Mouse (Mus musculus) forebrain, embryonic 16.5 days (tissue): ENCODE data around the gene 4930432M17Rik. TPM values are rescaled to one million over a fixed set of nuclear protein-coding genes. Genes with fewer than 3 reads are reported as not detected.

Experiments
- ATAC-seq: fragments of 200-750 bp; cut with Nextera tagmentation; 2 replicates; pipeline ENCODE4 v1.8.0; 2017; ENCODE audit warnings: mild to moderate bottlenecking, moderate library complexity
- H3K27ac ChIP-seq: fragments of 300-500 bp; sonication (generic); 2 replicates; pipeline ENCODE4 v1.5.1; 2014; ENCODE audit warnings: low read length, control low read depth
- H3K27me3 ChIP-seq: fragments of 300-500 bp; sonication (generic); replicated peaks from 2 replicates; pipeline ENCODE4 v1.6.1; 2014; ENCODE audit warnings: low read length; ENCODE audit not compliant: control insufficient read depth, insufficient read depth
- H3K36me3 ChIP-seq: fragments of 300-500 bp; sonication (generic); 2 replicates; pipeline ENCODE4 v1.6.1; 2014; ENCODE audit not compliant: control insufficient read depth, insufficient read depth
- H3K4me1 ChIP-seq: fragments of 300-500 bp; sonication (generic); replicated peaks from 2 replicates; pipeline ENCODE4 v1.6.1; 2014; ENCODE audit warnings: low read length; ENCODE audit not compliant: control insufficient read depth, insufficient read depth
- H3K4me2 ChIP-seq: fragments of 300-500 bp; sonication (generic); 2 replicates; pipeline ENCODE4 v1.6.1; 2014; ENCODE audit warnings: mild to moderate bottlenecking, low read length, control low read depth
- H3K4me3 ChIP-seq: fragments of 300-500 bp; sonication (generic); replicated peaks from 2 replicates; pipeline ENCODE4 v1.5.1; 2014; ENCODE audit warnings: mild to moderate bottlenecking, low read length, control low read depth
- H3K9ac ChIP-seq: fragments of 300-500 bp; sonication (generic); replicated peaks from 2 replicates; pipeline ENCODE4 v1.6.1; 2014; ENCODE audit warnings: low read depth, low read length, control low read depth
- H3K9me3 ChIP-seq: fragments of 300-500 bp; sonication (generic); 2 replicates; pipeline ENCODE4 v1.6.1; 2016; ENCODE audit warnings: low read length; ENCODE audit not compliant: control insufficient read depth
- WGBS: fragments of 180-500 bp; shearing (Covaris S2); extraction: QIAGEN DNeasy Blood & Tissue Kit; methylation state at CpG from one replicate; pipeline ENCODE4 v1.1.7; 2014; 5-methylcytosine and 5-hydroxymethylcytosine counted together
- polyA plus RNA-seq: library from polyadenylated mRNA; unstranded; fragments of >200 nt; fragmentation: Nextera tagmentation; extraction: Ambion mirVana; gene quantifications from 2 replicates; pipeline ENCODE4 v1.2.1, GENCODE M21; 2015

4930432M17Rik gene
- polyA plus RNA-seq, 1 experiment from 2014 or later: not detected

DNA sequence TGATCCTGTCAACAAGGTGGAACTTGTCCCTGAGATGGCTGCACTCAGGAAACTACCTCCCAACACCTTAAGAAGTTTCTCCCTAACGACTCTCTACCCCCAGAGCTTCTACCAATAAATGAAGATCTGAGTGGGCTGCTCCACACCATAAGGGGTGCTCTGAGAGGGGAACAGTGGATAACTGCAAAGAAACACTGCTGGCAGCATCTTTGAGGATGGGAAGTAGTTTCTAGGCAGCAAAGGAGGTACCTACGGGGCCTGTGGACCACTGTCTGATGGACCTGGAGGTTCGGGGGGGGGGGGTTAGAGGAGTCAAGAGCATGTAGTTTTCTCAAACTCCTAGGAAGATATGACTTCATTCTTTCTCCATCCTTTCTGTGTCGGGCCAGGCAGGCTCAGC is 28.8 kb downstream of the 4930432M17Rik start:
- H3K4me3 ChIP-seq: no peak overlapping the region
- no peaks in the 10 kb centered on the region for H3K36me3 ChIP-seq
- peak overlapping the region; percentile 94 for H3K27ac ChIP-seq
- no peak overlapping the region for H3K4me2 ChIP-seq
- no peak overlapping the region for H3K9ac ChIP-seq
- peaks cover 23% of the 10 kb centered on the region for H3K4me1 ChIP-seq
- no peak for ATAC-seq
- H3K27me3 ChIP-seq: no peaks in the 10 kb centered on the region
- 68% methylated on average over 4 of the region's 4 CpGs for WGBS
- H3K9me3 ChIP-seq: no peaks in the 10 kb centered on the region

GRCm38 (mm10) chr3:121699849-121700248 is 29.3 kb downstream of the 4930432M17Rik start:
- H3K4me1 ChIP-seq: peaks cover 23% of the 10 kb centered on the region
- H3K9ac ChIP-seq: no peak overlapping the region
- peak overlapping the region; percentile 39 for H3K4me2 ChIP-seq
- ATAC-seq: peak; percentile 26
- 30% methylated on average over 4 of the region's 4 CpGs for WGBS
- H3K27ac ChIP-seq: peak overlapping the region; percentile 94
- H3K4me3 ChIP-seq: no peak overlapping the region
- H3K9me3 ChIP-seq: no peaks in the 10 kb centered on the region
- H3K27me3 ChIP-seq: no peaks in the 10 kb centered on the region
- no peaks in the 10 kb centered on the region for H3K36me3 ChIP-seq

GRCm38 (mm10) chr3:121700364-121700952 is 29.9 kb downstream of the 4930432M17Rik start:
- WGBS: 2% methylated on average over 8 of the region's 8 CpGs
- H3K9me3 ChIP-seq: no peaks in the 10 kb centered on the region
- peak; percentile 95 for ATAC-seq
- H3K27ac ChIP-seq: peak overlapping the region; percentile 94
- no peaks in the 10 kb centered on the region for H3K36me3 ChIP-seq
- H3K9ac ChIP-seq: peak overlapping the region; percentile 2
- H3K4me1 ChIP-seq: peaks cover 23% of the 10 kb centered on the region
- no peaks in the 10 kb centered on the region for H3K27me3 ChIP-seq
- peak overlapping the region; percentile 13 for H3K4me3 ChIP-seq
- H3K4me2 ChIP-seq: peak overlapping the region; percentile 39

DNA sequence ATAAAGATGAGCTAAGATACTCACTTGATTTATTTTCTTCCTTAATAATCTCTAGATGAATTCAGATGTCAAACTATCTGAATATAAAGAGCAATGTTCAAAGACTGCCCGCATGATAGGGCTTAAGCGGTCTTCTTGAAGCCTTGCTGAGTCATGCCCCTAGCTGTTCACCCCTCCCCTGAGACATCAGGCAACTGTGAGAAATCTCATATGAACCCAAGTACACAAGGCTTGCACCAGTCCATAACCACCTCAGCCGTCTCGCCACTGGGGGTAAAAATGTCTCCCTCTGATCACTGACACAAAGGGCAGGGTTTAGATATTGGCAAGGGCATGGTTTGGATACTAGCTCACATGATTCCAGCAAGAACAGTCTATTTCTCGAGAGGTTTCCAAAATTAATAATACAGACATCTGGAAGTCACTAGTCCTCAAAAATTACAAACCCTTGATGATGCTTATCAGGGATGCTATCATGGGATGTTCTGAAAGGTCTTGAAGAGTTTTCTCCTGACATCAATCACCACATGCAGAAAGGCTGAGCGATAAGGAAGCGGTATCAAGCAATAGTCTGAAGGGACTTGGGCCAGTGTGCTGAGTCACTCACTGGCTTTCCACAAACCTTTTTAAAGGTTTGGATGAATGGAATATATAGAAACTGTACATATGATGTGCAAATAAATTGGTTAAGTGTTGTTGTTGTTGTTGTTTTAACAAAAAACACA is 32.8 kb downstream of the 4930432M17Rik start:
- Histone ChIP-seq H3K4me1 (peaks cover 25% of the 10 kb centered on the region), H3K27ac (no peak overlapping the region), H3K27me3 (no peaks in the 10 kb centered on the region), H3K36me3 (no peaks in the 10 kb centered on the region), H3K9ac (no peak overlapping the region), H3K4me3 (no peak overlapping the region), H3K4me2 (no peak overlapping the region), H3K9me3 (no peaks in the 10 kb centered on the region)
- 92% methylated on average over 7 of the region's 7 CpGs for WGBS
- no peak for ATAC-seq

DNA sequence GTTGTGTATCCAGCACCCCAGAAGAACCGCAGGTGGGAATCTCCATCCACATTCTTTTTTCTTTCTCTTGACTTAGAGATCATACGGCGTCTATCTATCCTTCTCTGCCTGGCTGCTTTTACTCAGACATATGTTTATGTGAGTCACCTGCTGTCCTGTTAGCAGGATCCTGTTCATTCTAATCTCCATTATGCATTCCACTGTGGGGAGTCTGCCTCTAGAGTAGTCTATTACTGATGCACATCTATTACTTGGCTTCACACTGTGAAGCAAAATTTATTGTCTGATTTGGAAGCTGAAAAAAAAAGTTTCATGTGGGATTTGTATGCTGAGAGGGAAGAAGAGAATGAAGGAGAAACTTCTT is 33.3 kb downstream of the 4930432M17Rik start:
- ATAC-seq: no peak
- H3K36me3 ChIP-seq: no peaks in the 10 kb centered on the region
- H3K4me2 ChIP-seq: no peak overlapping the region
- no peak overlapping the region for H3K4me3 ChIP-seq
- 66% methylated on average over 3 of the region's 3 CpGs for WGBS
- peaks cover 25% of the 10 kb centered on the region for H3K4me1 ChIP-seq
- H3K9ac ChIP-seq: no peak overlapping the region
- no peak overlapping the region for H3K27ac ChIP-seq
- H3K27me3 ChIP-seq: no peaks in the 10 kb centered on the region
- no peaks in the 10 kb centered on the region for H3K9me3 ChIP-seq

DNA sequence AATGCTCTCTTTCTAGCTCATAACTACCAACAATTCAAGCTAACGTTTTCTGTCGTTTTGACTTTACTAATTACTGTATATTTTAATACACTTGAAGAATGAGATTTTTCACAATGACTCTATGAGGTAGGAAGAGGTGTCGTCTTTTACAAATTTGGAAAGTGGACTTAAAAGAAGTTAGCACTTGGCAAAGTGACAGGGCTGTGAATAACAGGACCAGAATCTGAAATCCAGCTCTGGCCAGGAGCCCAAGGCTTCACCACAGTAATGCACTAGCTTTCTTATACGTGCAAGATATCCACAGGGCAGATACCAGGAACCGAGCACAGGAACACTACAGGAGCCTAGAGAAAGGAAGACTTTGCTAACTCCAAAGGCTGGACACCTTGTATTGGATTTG is 35.5 kb downstream of the 4930432M17Rik start:
- Histone ChIP-seq H3K4me3 (no peak overlapping the region), H3K36me3 (no peaks in the 10 kb centered on the region), H3K4me1 (peaks cover 9% of the 10 kb centered on the region), H3K9ac (no peak overlapping the region), H3K27me3 (no peaks in the 10 kb centered on the region), H3K27ac (no peak overlapping the region), H3K9me3 (no peaks in the 10 kb centered on the region), H3K4me2 (no peak overlapping the region)
- ATAC-seq: no peak
- WGBS: 37% methylated on average over 5 of the region's 5 CpGs

GRCm38 (mm10) chr3:121707106-121707505 is 36.5 kb downstream of the 4930432M17Rik start:
- peaks cover 2% of the 10 kb centered on the region; the same call in 1 of the 2 replicates for H3K4me1 ChIP-seq
- no peak overlapping the region for H3K9ac ChIP-seq
- H3K4me3 ChIP-seq: no peak overlapping the region
- no peaks in the 10 kb centered on the region for H3K36me3 ChIP-seq
- no peak for ATAC-seq
- H3K27ac ChIP-seq: no peak overlapping the region
- no peaks in the 10 kb centered on the region for H3K27me3 ChIP-seq
- H3K9me3 ChIP-seq: no peaks in the 10 kb centered on the region
- 92% methylated on average over 4 of the region's 4 CpGs for WGBS
- no peak overlapping the region for H3K4me2 ChIP-seq

GRCm38 (mm10) chr3:121710894-121711531 is 40.5 kb downstream of the 4930432M17Rik start:
- no peaks in the 10 kb centered on the region for H3K27me3 ChIP-seq
- no peak overlapping the region for H3K4me2 ChIP-seq
- H3K27ac ChIP-seq: no peak overlapping the region
- H3K9me3 ChIP-seq: no peaks in the 10 kb centered on the region
- ATAC-seq: no peak
- no peak overlapping the region for H3K9ac ChIP-seq
- no peaks in the 10 kb centered on the region; the same call in 1 of the 2 replicates for H3K4me1 ChIP-seq
- no peaks in the 10 kb centered on the region for H3K36me3 ChIP-seq
- 87% methylated on average over 7 of the region's 7 CpGs for WGBS
- no peak overlapping the region for H3K4me3 ChIP-seq

- H3K9me3 ChIP-seq: no peaks in the 10 kb centered on the region
- no peak overlapping the region for H3K4me3 ChIP-seq
- H3K36me3 ChIP-seq: no peaks in the 10 kb centered on the region
- WGBS: 80% methylated on average over 4 of the region's 4 CpGs
- H3K4me2 ChIP-seq: no peak overlapping the region
- H3K9ac ChIP-seq: no peak overlapping the region
- H3K4me1 ChIP-seq: no peaks in the 10 kb centered on the region; the same call in 1 of the 2 replicates
- ATAC-seq: no peak
- no peaks in the 10 kb centered on the region for H3K27me3 ChIP-seq
- no peak overlapping the region for H3K27ac ChIP-seq
Observed at GRCm38 (mm10) chr3:121712222-121712621, 41.7 kb downstream of the 4930432M17Rik start.
